Mouse (Mus musculus) midbrain, embryonic 16.5 days (tissue): ENCODE measurements around the gene Ssr1. TPM values are rescaled to one million over a fixed set of nuclear protein-coding genes. Genes with fewer than 3 reads are reported as not detected.

Experiments used
- ATAC-seq: fragments of 200-750 bp; cut with Nextera tagmentation; 2 replicates; pipeline ENCODE4 v1.8.0; 2017; ENCODE audit warnings: moderate TSS enrichment
- H3K27ac ChIP-seq: fragments of 300-500 bp; sonication (generic); 2 replicates; pipeline ENCODE4 v1.5.1; 2014; ENCODE audit warnings: mild to moderate bottlenecking, low read length, mixed read lengths
- H3K27me3 ChIP-seq: fragments of 300-500 bp; sonication (generic); 2 replicates; pipeline ENCODE4 v1.6.1; 2014; ENCODE audit warnings: low read depth, low read length, mixed read lengths; ENCODE audit not compliant: control insufficient read depth, insufficient read depth
- H3K36me3 ChIP-seq: fragments of 300-500 bp; sonication (generic); 2 replicates; pipeline ENCODE4 v1.6.1; 2014; ENCODE audit warnings: mild to moderate bottlenecking, low read length, moderate library complexity, mixed read lengths; ENCODE audit not compliant: control insufficient read depth, insufficient read depth
- H3K4me1 ChIP-seq: fragments of 300-500 bp; sonication (generic); 2 replicates; pipeline ENCODE4 v1.6.1; 2014; ENCODE audit warnings: mild to moderate bottlenecking, low read length, mixed read lengths; ENCODE audit not compliant: control insufficient read depth, insufficient read depth
- H3K4me2 ChIP-seq: fragments of 300-500 bp; sonication (generic); 2 replicates; pipeline ENCODE4 v1.6.1; 2014; ENCODE audit warnings: mild to moderate bottlenecking, low read length, mixed read lengths
- H3K4me3 ChIP-seq: fragments of 300-500 bp; sonication (generic); 2 replicates; pipeline ENCODE4 v1.5.1; 2014; ENCODE audit warnings: low read depth, mild to moderate bottlenecking, low read length, moderate library complexity, mixed read lengths
- H3K9ac ChIP-seq: fragments of 300-500 bp; sonication (generic); 2 replicates; pipeline ENCODE4 v1.6.1; 2014; ENCODE audit warnings: low read depth, low read length, mixed read lengths
- H3K9me3 ChIP-seq: fragments of 300-500 bp; sonication (generic); replicated peaks from 2 replicates; pipeline ENCODE4 v1.6.1; 2014; ENCODE audit warnings: mild to moderate bottlenecking, low read length, mixed read lengths; ENCODE audit not compliant: control insufficient read depth, poor library complexity, severe bottlenecking
- WGBS: fragments of 180-500 bp; shearing (Covaris S2); extraction: QIAGEN DNeasy Blood & Tissue Kit; methylation state at CpG from one replicate; pipeline ENCODE4 v1.1.7; 2014; 5-methylcytosine and 5-hydroxymethylcytosine counted together
- polyA plus RNA-seq: library from polyadenylated mRNA; unstranded; fragments of >200 nt; fragmentation: Nextera tagmentation; extraction: Ambion mirVana; gene quantifications from 2 replicates; pipeline ENCODE4 v1.2.1, GENCODE M21; 2015

Ssr1 gene
- polyA plus RNA-seq, 1 experiment from 2014 or later: 71.1 TPM

DNA sequence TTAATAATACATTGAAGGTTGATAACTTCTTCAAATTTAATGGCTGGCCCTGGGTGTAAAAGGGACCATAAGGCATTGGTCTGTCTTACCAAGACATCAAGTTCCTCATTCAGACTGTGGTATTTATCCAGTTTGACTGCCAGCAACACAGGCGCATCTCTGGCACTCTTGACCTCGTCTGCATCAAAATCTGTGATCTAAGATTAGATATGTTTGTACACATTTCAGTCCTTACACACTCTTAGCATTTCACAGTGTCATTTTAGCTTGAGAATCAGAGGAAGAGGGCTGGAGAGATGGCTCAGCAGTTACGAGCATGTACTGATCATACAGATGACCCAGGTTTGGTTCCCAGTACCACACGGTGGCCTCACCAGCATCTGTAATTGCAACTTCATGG is 21.6 kb upstream of the Ssr1 start:
- no peak overlapping the region for H3K4me2 ChIP-seq
- H3K27me3 ChIP-seq: no peaks in the 10 kb centered on the region
- 88% methylated on average over 4 of the region's 4 CpGs for WGBS
- no peaks in the 10 kb centered on the region for H3K9me3 ChIP-seq
- H3K27ac ChIP-seq: no peak overlapping the region
- H3K4me1 ChIP-seq: no peaks in the 10 kb centered on the region
- no peak overlapping the region for H3K4me3 ChIP-seq
- no peak for ATAC-seq
- H3K9ac ChIP-seq: no peak overlapping the region
- no peaks in the 10 kb centered on the region for H3K36me3 ChIP-seq

DNA sequence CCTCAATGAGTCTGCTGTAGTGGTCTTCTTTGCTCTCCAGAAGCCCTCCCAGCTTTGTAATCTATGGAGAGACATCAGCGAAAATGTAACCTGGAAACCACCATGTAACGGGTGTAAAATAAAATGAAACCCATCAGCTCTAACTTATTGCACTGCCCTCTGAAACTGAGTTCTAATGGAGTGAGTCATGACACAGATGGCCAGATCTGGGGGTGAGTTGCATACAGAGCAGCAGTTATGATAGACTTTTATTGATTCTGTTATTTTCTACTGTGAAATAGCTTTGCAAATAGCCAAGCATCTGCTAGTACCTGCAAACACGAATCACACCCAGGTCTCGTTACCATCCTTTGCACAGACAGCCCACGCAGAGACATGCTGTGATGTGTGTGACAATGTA is 18.4 kb upstream of the Ssr1 start:
- no peaks in the 10 kb centered on the region for H3K4me1 ChIP-seq
- WGBS: 88% methylated on average over 5 of the region's 5 CpGs
- H3K9me3 ChIP-seq: no peaks in the 10 kb centered on the region
- H3K9ac ChIP-seq: no peak overlapping the region
- no peaks in the 10 kb centered on the region for H3K27me3 ChIP-seq
- H3K36me3 ChIP-seq: no peaks in the 10 kb centered on the region
- no peak overlapping the region for H3K27ac ChIP-seq
- no peak overlapping the region for H3K4me2 ChIP-seq
- H3K4me3 ChIP-seq: no peak overlapping the region
- no peak for ATAC-seq

DNA sequence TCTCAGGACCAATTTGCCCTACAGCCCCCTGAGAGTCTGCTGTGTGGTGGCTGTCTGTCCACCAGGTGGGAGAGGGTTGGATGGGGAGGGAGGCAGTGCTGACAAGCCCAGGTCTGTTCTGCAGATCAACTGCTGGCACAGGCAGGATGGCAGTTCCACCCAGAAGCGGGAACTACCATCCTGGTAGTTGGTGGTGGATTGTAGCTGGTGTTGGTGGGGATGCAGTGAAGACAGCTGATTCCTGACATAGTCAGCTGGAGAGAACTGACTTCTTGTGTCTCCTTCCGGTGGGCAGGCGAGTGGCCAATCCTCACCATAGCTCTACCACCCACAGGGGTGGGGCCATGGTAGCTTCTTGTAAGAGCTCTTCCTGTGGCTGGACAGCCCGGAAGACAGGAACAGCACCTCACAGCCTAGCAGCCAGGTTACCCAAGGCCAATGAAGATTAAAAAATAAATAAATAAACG is 16.5 kb upstream of the Ssr1 start:
- no peak for ATAC-seq
- H3K4me3 ChIP-seq: no peak overlapping the region
- H3K9me3 ChIP-seq: no peaks in the 10 kb centered on the region
- no peaks in the 10 kb centered on the region for H3K36me3 ChIP-seq
- no peaks in the 10 kb centered on the region for H3K27me3 ChIP-seq
- no peak overlapping the region for H3K9ac ChIP-seq
- WGBS: 85% methylated on average over 5 of the region's 5 CpGs
- H3K4me1 ChIP-seq: no peaks in the 10 kb centered on the region
- H3K27ac ChIP-seq: no peak overlapping the region
- no peak overlapping the region for H3K4me2 ChIP-seq

DNA sequence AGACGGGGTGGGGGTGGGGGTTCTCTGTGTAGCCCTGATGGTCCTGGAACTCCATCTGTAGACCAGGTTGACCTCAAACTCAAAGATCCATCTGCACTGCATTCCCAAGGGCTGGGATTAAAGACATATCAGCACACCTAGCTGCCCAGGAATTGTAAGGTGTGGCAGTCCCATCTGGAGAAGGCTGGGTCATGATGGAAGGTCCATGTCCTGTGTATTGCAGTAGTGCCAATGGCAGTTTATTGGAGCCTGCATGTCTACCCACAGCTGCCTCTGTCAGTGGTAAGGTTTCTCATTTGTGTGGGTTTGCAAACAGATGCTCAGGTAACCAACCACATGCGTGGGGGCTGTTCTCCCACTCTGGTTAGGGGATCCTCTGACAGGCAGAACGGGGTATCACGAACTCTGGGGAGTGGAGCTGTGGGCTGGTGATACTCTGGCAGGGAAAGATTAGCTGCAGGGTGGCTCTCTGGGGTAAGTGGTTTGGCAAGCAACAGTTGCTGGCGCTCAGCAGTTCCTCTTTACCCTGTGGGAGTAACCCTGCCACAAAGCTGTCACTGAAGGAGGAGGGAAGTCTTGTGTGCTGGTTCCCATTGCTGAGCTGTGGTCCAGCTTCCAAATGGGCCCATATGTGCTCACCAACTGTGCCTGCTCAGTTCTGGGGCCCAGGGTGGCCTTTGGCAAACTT is 15.8 kb upstream of the Ssr1 start:
- ATAC-seq: no peak
- H3K9ac ChIP-seq: no peak overlapping the region
- 87% methylated on average over 5 of the region's 5 CpGs for WGBS

DNA sequence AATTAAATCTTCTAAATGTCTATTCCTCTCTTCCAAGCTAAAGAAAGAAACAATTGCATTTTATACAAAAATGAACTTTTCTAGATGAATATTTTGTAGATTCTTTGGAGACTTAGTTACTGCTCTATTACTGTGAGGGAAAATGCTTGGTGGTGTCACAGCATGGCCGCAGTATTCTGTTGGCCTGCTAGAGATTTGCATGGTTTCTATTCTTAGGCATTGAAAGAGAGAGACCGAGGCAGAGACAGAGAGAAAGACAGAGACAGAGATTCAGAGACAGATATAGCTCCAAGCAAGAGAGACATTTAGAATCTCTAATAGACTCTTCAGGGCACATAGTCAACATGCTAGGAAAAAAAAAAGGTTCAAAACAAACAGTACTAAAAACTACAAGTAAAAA is 14.0 kb upstream of the Ssr1 start:
- no peak for ATAC-seq
- H3K4me1 ChIP-seq: no peaks in the 10 kb centered on the region
- 86% methylated on average over 2 of the region's 2 CpGs for WGBS
- no peak overlapping the region for H3K27ac ChIP-seq
- H3K9me3 ChIP-seq: no peaks in the 10 kb centered on the region
- no peaks in the 10 kb centered on the region for H3K36me3 ChIP-seq
- H3K27me3 ChIP-seq: no peaks in the 10 kb centered on the region
- no peak overlapping the region for H3K4me3 ChIP-seq
- H3K9ac ChIP-seq: no peak overlapping the region
- no peak overlapping the region for H3K4me2 ChIP-seq

More for the DNA sequence above, 15.8 kb upstream of the Ssr1 start:
- no peaks in the 10 kb centered on the region for H3K27me3 ChIP-seq
- no peaks in the 10 kb centered on the region for H3K36me3 ChIP-seq
- no peak overlapping the region for H3K27ac ChIP-seq
- no peak overlapping the region for H3K4me2 ChIP-seq
- no peaks in the 10 kb centered on the region for H3K9me3 ChIP-seq
- no peak overlapping the region for H3K4me3 ChIP-seq
- H3K4me1 ChIP-seq: no peaks in the 10 kb centered on the region

DNA sequence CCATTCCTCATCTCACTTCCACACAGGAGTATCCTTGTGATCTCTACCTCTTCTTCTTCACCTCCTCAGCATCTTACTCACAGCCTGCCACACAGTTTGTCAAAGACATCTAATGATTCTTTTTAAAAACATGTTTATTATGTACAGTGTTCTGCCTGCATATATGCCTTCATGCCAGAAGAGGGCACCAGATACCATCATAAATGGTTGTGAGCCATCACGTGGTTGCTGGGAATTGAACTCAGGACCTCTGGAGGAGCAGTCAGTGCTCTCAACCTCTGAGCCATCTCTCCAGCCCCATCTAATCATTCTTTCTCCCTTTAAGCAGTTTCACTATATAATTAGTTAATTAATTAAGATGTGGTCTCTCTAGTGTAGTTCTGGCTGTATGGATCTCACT is 8.4 kb upstream of the Ssr1 start:
- no peak for ATAC-seq
- no peaks in the 10 kb centered on the region for H3K9me3 ChIP-seq
- H3K4me1 ChIP-seq: no peaks in the 10 kb centered on the region
- H3K4me3 ChIP-seq: no peak overlapping the region
- H3K36me3 ChIP-seq: no peaks in the 10 kb centered on the region
- 44% methylated on average over 1 of the region's 1 CpGs for WGBS
- no peak overlapping the region for H3K4me2 ChIP-seq
- H3K27me3 ChIP-seq: no peaks in the 10 kb centered on the region
- no peak overlapping the region for H3K27ac ChIP-seq
- no peak overlapping the region for H3K9ac ChIP-seq

DNA sequence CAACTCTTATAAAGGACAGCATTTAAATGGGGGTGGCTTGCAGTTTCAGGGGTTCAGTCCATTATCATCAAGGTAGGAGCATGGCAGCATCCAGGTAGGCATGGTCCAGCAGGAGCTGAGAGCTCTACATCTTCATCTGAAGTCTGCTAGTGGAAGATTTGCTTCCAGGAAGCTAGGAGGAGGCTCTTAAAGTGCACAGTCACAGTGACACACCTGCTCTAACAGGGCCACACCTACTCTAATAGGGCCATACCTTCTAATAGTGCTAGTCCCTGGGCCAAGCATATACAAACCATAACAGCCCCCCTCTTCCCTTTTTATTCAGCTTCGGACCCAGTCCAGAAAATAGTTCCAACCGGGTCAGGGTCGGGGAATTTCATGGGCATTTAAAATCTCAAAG is 5.7 kb upstream of the Ssr1 start:
- no peak for ATAC-seq

DNA sequence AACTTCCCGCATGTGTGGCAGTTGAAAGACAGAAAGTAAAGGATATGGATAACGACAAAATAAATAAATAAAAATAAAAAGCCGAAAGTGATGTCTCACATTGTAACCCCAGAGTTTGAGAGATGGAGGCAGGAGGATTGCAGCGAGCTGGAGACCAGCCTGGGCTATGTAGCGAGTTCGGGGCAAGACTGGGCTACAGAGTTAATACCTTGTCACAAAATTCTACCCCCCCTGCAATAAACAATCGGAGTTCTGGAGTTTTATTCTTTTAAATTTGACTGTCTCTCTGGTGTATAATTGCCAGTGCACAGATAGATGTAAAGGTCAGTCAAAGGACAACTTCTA is 360 bp upstream of the Ssr1 start:
- Histone ChIP-seq H3K27me3 (no peaks in the 10 kb centered on the region), H3K27ac (no peak overlapping the region; the same call in 1 of the 2 replicates), H3K9ac (peak overlapping the region; percentile 48), H3K36me3 (0 out of 2 replicates have a peak, but pooled peaks cover 2% of the 10 kb centered on the region), H3K4me1 (peaks cover 13% of the 10 kb centered on the region), H3K9me3 (no peaks in the 10 kb centered on the region), H3K4me3 (peak overlapping the region; percentile 72), H3K4me2 (peak overlapping the region; percentile 57)
- peak; percentile 77 for ATAC-seq
- 15% methylated on average over 7 of the region's 7 CpGs for WGBS

More for the DNA sequence above, 5.7 kb upstream of the Ssr1 start:
- no peaks in the 10 kb centered on the region for H3K4me1 ChIP-seq
- no peak overlapping the region for H3K27ac ChIP-seq
- H3K4me2 ChIP-seq: no peak overlapping the region
- no peak overlapping the region for H3K9ac ChIP-seq
- no peaks in the 10 kb centered on the region for H3K36me3 ChIP-seq
- no peaks in the 10 kb centered on the region for H3K9me3 ChIP-seq
- no peak overlapping the region for H3K4me3 ChIP-seq
- H3K27me3 ChIP-seq: no peaks in the 10 kb centered on the region
- 66% methylated on average over 3 of the region's 3 CpGs for WGBS

DNA sequence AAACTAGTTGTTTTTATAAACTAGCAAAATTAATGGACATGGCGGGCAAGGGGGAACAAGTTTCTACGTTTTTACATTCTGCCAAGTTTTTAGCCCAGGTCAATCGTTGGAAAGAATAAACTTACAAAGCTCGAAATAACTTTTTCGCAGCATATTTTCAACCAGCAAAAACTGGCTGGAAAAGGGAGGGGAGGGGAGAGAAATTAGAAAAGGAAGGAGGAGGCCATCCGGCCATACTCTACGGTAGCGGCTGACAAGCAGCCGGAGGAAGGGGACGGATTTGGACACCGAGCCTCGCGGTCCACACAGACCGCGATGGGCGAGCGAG is 677 bp downstream of the Ssr1 start:
- under 1% methylated on average over 17 of the region's 17 CpGs for WGBS
- Histone ChIP-seq H3K9me3 (no peaks in the 10 kb centered on the region), H3K4me1 (peaks cover 13% of the 10 kb centered on the region), H3K36me3 (peaks cover 8% of the 10 kb centered on the region), H3K9ac (peak overlapping the region; percentile 89), H3K4me3 (peak overlapping the region; percentile 72), H3K4me2 (peak overlapping the region; percentile 78), H3K27me3 (no peaks in the 10 kb centered on the region), H3K27ac (peak overlapping the region; percentile 91)
- ATAC-seq: peak; percentile 71; the same call in 1 of the 2 replicates
